Mouse (Mus musculus): ENCODE measurements around the gene Asb5.

DNA sequence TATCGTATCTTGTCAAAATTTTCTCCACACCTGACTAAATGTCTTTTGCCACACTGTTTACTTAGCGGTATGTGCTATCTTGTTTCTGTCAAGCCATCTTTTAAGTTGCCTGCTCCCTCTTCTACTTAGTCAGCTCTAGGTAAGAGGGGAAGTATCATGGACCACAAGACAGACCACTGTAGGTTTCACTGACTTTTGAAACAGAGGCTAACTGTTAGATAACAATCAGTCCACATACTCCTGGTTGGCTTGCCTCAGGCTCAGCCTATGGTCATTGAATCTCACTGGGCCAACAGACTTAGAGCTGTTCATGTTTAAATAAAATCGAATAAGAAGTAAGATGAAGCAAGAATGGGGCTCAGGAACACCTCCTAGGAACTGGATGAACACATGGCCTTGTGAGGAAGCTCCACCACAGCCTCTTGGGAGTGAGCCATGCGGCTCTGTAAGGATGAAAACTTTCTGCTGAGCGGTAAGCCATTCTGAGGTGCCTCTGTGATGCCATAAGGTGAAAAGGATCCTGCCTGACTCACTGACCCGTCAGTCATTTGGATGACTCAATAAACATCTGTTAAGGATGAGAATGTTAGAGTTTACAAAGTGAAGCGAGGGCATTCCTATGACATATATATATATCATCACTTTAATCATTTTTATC lies 36.4 kb downstream of the Asb5 start:
- TF ChIP-seq CTCF (IDR thresholded peaks at IDR 0.05; ENCODE audit: control insufficient read depth, insufficient read depth, low read length) (no peak), POLR2A (IDR thresholded peaks at IDR 0.05; ENCODE audit: borderline replicate concordance, control insufficient read depth, low read depth, low read length) (no peak)

All from bone marrow, adult 2 months (tissue).